Mouse (Mus musculus) left cerebral cortex, adult 18-20 months (tissue): ENCODE results near the gene Mapk7. TPM values are rescaled to one million over a fixed set of nuclear protein-coding genes. Genes with fewer than 3 reads are reported as not detected.

ENCODE experiments used
- DNase-seq, 2 experiments: peaks; one replicate each; pipeline ENCODE4 v3.0.0; 2021 to 2022; ENCODE audit warnings: low spot score in 2 of 2, mixed read lengths in 1 of 2
- total RNA-seq, 2 experiments: library from RNA; stranded (reverse); gene quantifications; 2 replicates each; pipeline ENCODE4 v1.2.3; 2021

The Mapk7 gene
- total RNA-seq, 2 experiments from 2014 or later, result 22.9 to 23.9 TPM

- DNase-seq, result no peak
These were observed 1.3 kb downstream of the Mapk7 start for GRCm38 (mm10) chr11:61492749-61493401.

GRCm38 (mm10) chr11:61490944-61491520 is 3.2 kb downstream of the Mapk7 start:
- DNase-seq, result no peak

GRCm38 (mm10) chr11:61489874-61490273 is 4.3 kb downstream of the Mapk7 start:
- no peak for DNase-seq

GRCm38 (mm10) chr11:61489085-61489484 is 5.1 kb downstream of the Mapk7 start:
- no peak for DNase-seq

- DNase-seq, result no peak
These were observed 6.3 kb downstream of the Mapk7 start for GRCm38 (mm10) chr11:61487936-61488335.

- DNase-seq, result no peak
These were observed 6.8 kb downstream of the Mapk7 start for GRCm38 (mm10) chr11:61487401-61487800.

- DNase-seq, result no peak
These were observed 7.6 kb downstream of the Mapk7 start for GRCm38 (mm10) chr11:61486458-61487219.

- DNase-seq, result no peak
These were observed 8.4 kb downstream of the Mapk7 start for GRCm38 (mm10) chr11:61485541-61486457.

GRCm38 (mm10) chr11:61484613-61485540 is 9.3 kb downstream of the Mapk7 start, which contains the start of gene Mfap4:
TSS of gene Mfap4 (plus strand) at chr11:61485431.
- DNase-seq, result peak; percentile 67 to 83

GRCm38 (mm10) chr11:61484256-61484612 is 10.0 kb downstream of the Mapk7 start:
- no peak for DNase-seq

GRCm38 (mm10) chr11:61483226-61483845 is 10.9 kb downstream of the Mapk7 start:
- DNase-seq, result no peak

GRCm38 (mm10) chr11:61481239-61482090 is 12.7 kb downstream of the Mapk7 start:
- no peak for DNase-seq

GRCm38 (mm10) chr11:61478788-61479187 is 15.4 kb downstream of the Mapk7 start:
- DNase-seq, result no peak

- DNase-seq, result no peak
These were observed 16.4 kb downstream of the Mapk7 start for GRCm38 (mm10) chr11:61477566-61478508.

GRCm38 (mm10) chr11:61476786-61477382 is 17.3 kb downstream of the Mapk7 start:
- peak in 1 of 2 experiments; percentile 25 for DNase-seq

- DNase-seq, result no peak
These were observed 20.6 kb downstream of the Mapk7 start for GRCm38 (mm10) chr11:61473630-61474029.

GRCm38 (mm10) chr11:61470880-61471279 is 23.3 kb downstream of the Mapk7 start:
- DNase-seq, result no peak
